Mouse (Mus musculus) c-Kit-negative CD71-positive TER-119-positive erythroid progenitor cells, embryonic 14.5 days (primary cell): ENCODE data around the gene Irf2.

Source experiments
- DNase-seq: peaks from one replicate; pipeline ENCODE4 v3.0.0-alpha.2; 2013; ENCODE audit warnings: low read depth, low spot score

Gene Irf2

DNA sequence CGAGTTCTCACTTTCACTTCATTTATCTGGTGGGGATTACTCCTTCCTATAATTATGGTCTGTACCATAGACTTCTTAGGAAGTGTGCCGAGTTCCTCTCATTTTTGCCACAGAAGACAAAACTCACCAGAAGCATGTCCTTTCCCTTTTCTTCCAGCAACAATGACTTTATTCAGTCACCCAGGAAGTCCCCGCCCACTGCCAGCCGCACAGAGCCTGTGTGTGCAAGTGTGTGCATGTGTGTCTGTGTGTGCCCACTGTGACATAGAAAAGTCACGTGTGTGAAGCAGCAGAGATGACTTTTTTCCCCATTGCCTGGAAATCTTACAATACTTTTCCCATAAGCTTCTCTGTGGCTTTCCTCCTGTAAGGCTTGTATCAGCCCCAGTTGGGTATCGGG, 141.8 kb downstream of the Irf2 start:
- DNase-seq, result no peak

- DNase-seq, result no peak
Measured at GRCm38 (mm10) chr8:46881755-46882419, 142.4 kb downstream of the Irf2 start.

DNA sequence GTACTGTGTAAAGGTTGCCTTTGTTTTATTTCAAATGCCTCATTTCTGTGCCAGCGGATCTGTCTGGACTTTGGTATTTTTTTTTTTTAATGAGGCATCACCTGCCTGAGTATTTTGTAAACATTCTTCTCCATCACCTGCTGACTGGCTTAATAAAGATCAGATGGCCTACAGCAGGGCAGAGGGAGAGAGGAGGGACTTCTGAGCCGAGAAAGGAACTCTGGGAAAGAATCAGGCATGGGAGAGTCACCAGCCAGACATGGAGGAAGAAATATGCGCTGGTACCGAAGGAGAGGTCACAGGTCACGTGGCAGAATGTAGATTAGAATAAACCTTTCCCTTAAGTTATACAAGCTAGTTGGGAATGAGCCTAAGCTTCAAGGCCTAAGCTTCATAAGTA, 143.2 kb downstream of the Irf2 start:
- no peak for DNase-seq

GRCm38 (mm10) chr8:46883232-46884000, 143.9 kb downstream of the Irf2 start:
- DNase-seq, result no peak

DNA sequence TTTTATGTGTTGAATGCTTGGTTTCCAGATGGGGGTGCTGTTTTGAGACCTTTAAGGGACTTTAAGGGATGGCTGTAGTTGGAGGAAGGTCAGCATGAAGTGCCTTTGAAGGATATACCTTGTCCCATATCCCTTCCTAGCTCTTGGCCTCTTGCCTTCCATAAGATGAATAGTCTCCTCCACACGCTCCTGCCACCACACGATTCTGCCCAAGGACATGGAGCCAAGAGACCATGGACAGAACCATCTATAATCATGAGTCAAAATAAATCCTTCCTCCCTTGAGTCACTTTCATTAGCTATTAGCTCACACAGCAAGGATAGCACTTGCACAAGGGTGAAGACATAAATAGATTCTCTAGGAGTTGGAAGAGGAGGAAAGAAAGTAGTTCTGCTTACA, 146.3 kb downstream of the Irf2 start:
- no peak for DNase-seq

DNA sequence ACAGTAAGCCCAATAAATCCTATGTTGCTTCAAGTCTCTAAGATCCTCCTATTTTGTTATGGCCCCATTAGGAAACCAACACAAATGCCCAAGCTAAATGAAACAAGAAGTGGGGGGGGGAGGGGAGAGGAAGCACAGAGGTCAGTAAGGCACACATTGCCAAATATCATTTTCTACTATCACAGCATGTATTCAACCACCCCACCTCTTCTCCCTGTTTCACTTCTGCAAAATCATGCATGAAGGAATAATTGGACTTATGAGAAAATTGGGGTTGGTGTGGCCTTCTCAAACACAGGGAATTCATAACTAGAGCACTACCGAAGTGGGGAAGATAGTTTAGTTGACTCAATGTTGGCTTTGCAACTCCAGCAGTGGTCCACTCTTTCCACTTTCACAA, 146.7 kb downstream of the Irf2 start:
- no peak for DNase-seq

- no peak for DNase-seq
Measured at GRCm38 (mm10) chr8:46887396-46887795, 147.9 kb downstream of the Irf2 start.

DNA sequence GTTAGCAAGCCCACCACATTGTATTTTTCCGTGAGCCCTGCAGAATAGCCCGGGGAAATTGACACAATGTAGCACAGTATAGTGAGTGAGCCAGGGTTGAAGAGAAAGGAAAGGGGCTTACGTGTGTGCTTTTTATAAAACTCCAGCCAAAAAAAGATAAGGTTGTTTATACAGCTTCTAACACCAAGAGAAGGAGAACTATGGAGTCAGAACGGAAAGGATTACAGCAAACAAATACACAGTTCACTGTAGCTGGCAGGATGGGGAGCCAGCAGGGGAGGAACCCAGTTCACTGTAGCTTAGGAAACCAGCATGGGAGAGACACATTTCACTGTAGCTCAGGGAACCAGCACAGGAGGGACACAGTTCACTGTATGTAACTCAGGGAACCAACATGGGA, 149.0 kb downstream of the Irf2 start:
- DNase-seq, result no peak

GRCm38 (mm10) chr8:46890241-46890640, 150.7 kb downstream of the Irf2 start:
- DNase-seq, result no peak

GRCm38 (mm10) chr8:46892511-46893273, 153.2 kb downstream of the Irf2 start:
- DNase-seq, result no peak

DNA sequence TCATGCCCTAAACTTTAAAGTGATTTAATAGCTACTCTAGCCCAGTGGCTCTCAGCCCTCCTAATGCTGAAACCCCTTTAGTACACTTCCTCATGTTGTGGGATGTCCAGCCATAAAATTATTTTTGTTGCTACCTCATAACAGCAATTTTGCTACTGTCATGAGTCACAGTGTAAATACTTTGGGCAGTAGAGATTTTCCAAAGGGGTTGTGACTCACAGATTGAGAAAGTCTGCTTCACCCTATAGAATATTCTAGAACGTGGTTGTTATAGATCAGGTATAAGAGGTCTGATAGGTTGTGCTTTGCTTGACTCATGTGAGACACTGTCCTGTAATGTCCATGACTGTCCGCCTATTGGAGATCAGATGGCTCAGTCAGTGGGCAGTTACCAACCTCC, 154.9 kb downstream of the Irf2 start:
- no peak for DNase-seq

DNA sequence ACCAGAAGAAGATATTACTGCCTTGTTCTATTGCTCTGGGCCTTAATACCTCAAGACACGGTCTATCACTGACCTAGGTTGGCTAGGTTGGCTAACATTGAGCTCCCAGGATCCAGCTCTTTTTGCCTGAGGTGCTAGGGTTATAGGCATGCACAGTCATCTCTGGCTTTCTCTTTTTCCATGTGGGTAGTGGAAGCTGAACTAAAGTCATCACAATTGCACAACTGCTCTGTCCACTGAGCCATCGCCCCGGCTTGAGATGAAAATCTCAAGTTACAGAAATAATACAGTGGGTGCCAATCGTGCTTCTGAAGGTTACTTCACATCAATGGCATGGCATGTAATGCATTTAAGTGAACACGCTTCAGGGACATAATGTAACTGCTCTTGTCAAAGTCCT, 156.5 kb downstream of the Irf2 start:
- DNase-seq, result no peak

DNA sequence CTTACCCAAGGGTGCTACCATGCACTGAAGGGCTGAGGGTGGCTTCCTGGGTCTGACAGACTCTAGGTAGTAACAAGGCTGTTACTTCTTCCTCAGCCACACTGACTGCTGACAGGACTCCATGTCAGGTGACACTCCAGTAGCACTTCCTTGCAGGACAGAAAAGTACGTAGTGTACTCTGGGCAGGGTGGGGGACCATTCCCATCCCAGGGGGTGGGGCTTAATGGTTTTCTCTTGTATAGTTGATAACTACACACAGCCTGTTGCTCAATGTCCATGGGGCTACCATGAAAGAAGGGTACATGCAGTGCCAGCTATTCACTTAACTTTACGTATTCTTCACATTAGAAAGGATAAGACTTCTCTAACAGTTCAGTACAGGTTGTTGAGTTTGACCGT, 157.2 kb downstream of the Irf2 start:
- no peak for DNase-seq
